Mouse (Mus musculus): ENCODE data around the gene Acbd6.

The Acbd6 gene

GRCm38 (mm10) chr1:155724301-155724700 lies 166.4 kb downstream of the Acbd6 start:
- DNase-seq (ENCODE audit: low spot score) = no peak

- DNase-seq (ENCODE audit: low spot score) = no peak
Measured at GRCm38 (mm10) chr1:155725876-155726275, 168.0 kb downstream of the Acbd6 start.

- DNase-seq (ENCODE audit: low spot score) = no peak
Measured at GRCm38 (mm10) chr1:155727830-155728229, 169.9 kb downstream of the Acbd6 start.

GRCm38 (mm10) chr1:155729113-155729795 lies 171.3 kb downstream of the Acbd6 start:
- DNase-seq (ENCODE audit: low spot score) = no peak

- no peak for DNase-seq (ENCODE audit: low spot score)
Measured at GRCm38 (mm10) chr1:155731156-155731555, 173.2 kb downstream of the Acbd6 start.

- DNase-seq (ENCODE audit: low spot score) = no peak
Measured at GRCm38 (mm10) chr1:155736096-155736825, 178.3 kb downstream of the Acbd6 start.

- DNase-seq (ENCODE audit: low spot score) = no peak
Measured at GRCm38 (mm10) chr1:155737017-155737808, 179.3 kb downstream of the Acbd6 start.

- no peak for DNase-seq (ENCODE audit: low spot score)
Measured at GRCm38 (mm10) chr1:155737809-155738383, 180.0 kb downstream of the Acbd6 start.

All from c-Kit-positive CD71-positive TER-119-positive erythroid progenitor cells, embryonic 14.5 days (primary cell).